Mouse (Mus musculus): ENCODE measurements at regions not wholly inside any gene's neighbourhood (a gene's known extent, or its start where the extent isn't known, plus 50 kb on each side); places are given as distances from the start of the nearest gene placed in this dataset.

- TF ChIP-seq CTCF (IDR thresholded peaks at IDR 0.05; ENCODE audit: low read depth, low read length) (no peak), POLR2A (IDR thresholded peaks at IDR 0.05; ENCODE audit: extremely low read depth, insufficient read depth, low read length) (no peak)
These were observed 262.1 kb upstream of the Ppargc1a start for GRCm38 (mm10) chr5:51829606-51830005.
